Mouse (Mus musculus) skeletal muscle tissue, adult 2 months (tissue): ENCODE measurements around the gene Hmox1.

Experiments used
- DNase-seq: peaks from one replicate; pipeline ENCODE4 v3.0.0-alpha.2; 2012; ENCODE audit warnings: low read depth, low spot score

Gene Hmox1

GRCm38 (mm10) chr8:75093399-75094156, at the start of gene Hmox1:
Gene Hmox1 (plus strand): TSS chr8:75093621.
- DNase-seq: peak; percentile 94

- DNase-seq: peak; percentile 57
Measured at GRCm38 (mm10) chr8:75046303-75046702, 47.1 kb upstream of the Hmox1 start.

- DNase-seq: no peak
Measured at GRCm38 (mm10) chr8:75047784-75048183, 45.6 kb upstream of the Hmox1 start.

- DNase-seq: no peak
Measured at GRCm38 (mm10) chr8:75053342-75053741, 40.1 kb upstream of the Hmox1 start.

GRCm38 (mm10) chr8:75055673-75056072, 37.7 kb upstream of the Hmox1 start:
- no peak for DNase-seq

GRCm38 (mm10) chr8:75060022-75060421, 33.4 kb upstream of the Hmox1 start:
- DNase-seq: no peak

GRCm38 (mm10) chr8:75060815-75061214, 32.6 kb upstream of the Hmox1 start:
- DNase-seq: no peak

GRCm38 (mm10) chr8:75063290-75063689, 30.1 kb upstream of the Hmox1 start:
- DNase-seq: peak; percentile 52

- DNase-seq: peak; percentile 60
Measured at GRCm38 (mm10) chr8:75064790-75065189, 28.6 kb upstream of the Hmox1 start.

GRCm38 (mm10) chr8:75067287-75067686, 26.1 kb upstream of the Hmox1 start:
- no peak for DNase-seq

GRCm38 (mm10) chr8:75070297-75070696, 23.1 kb upstream of the Hmox1 start:
- no peak for DNase-seq

GRCm38 (mm10) chr8:75071627-75072346, 21.6 kb upstream of the Hmox1 start:
- peak; percentile 72 for DNase-seq

GRCm38 (mm10) chr8:75074876-75075275, 18.5 kb upstream of the Hmox1 start:
- DNase-seq: no peak

GRCm38 (mm10) chr8:75078215-75078614, 15.2 kb upstream of the Hmox1 start:
- no peak for DNase-seq

- no peak for DNase-seq
Measured at GRCm38 (mm10) chr8:75078851-75079250, 14.6 kb upstream of the Hmox1 start.

- DNase-seq: no peak
Measured at GRCm38 (mm10) chr8:75081364-75082040, 11.9 kb upstream of the Hmox1 start.

- DNase-seq: no peak
Measured at GRCm38 (mm10) chr8:75082181-75082805, 11.1 kb upstream of the Hmox1 start.

- peak; percentile 98 for DNase-seq
Measured at GRCm38 (mm10) chr8:75083846-75084245, 9.6 kb upstream of the Hmox1 start.

GRCm38 (mm10) chr8:75084382-75085064, 8.9 kb upstream of the Hmox1 start:
- DNase-seq: no peak

- peak; percentile 44 for DNase-seq
Measured at GRCm38 (mm10) chr8:75086002-75086401, 7.4 kb upstream of the Hmox1 start.

- DNase-seq: no peak
Measured at GRCm38 (mm10) chr8:75087127-75087526, 6.3 kb upstream of the Hmox1 start.
